In genomic region chr1:69241502-69242214, GRCm38 (mm10) we compare ENCODE assay signal across 7 mouse cellular contexts.
A peak's percentile ranks its signal among the peaks of the same experiment; 100 is the strongest.
DNase-seq lines count a peak whose midpoint lies in the region; ATAC-seq lines count a peak whose summit lies in the region.

No protein-coding gene starts in this region.

- H3K4me2 ChIP-seq in intestine, embryonic 14.5 days (ENCODE audit: low read length) = peak overlapping the region; percentile 57

- no peaks in the 10 kb centered on the region for H3K36me3 ChIP-seq in intestine, embryonic 14.5 days (ENCODE audit: control insufficient read depth, insufficient read depth, low read length)
- no peaks in the 10 kb centered on the region for H3K36me3 ChIP-seq in megakaryocyte, embryonic 14.5 days (replicated peaks; ENCODE audit: low read length)

- peak overlapping the region; percentile 33 for H3K4me3 ChIP-seq in intestine, embryonic 14.5 days (ENCODE audit: low read depth, low read length)
- H3K4me3 ChIP-seq in megakaryocyte, embryonic 14.5 days (replicated peaks) = peak overlapping the region; percentile 54

- peak; percentile 85 for ATAC-seq in intestine, embryonic 14.5 days (replicated peaks; ENCODE audit: low FRiP score, low TSS enrichment, low read depth)

- H3K27me3 ChIP-seq in intestine, embryonic 14.5 days (replicated peaks; ENCODE audit: control insufficient read depth, insufficient read depth, low read length) = no peaks in the 10 kb centered on the region
- H3K27me3 ChIP-seq in megakaryocyte, embryonic 14.5 days (replicated peaks) = no peaks in the 10 kb centered on the region

- peak; percentile 53 for DNase-seq in ZHBTc4 (ENCODE audit: low read depth, low spot score)
- peak; percentile 76 to 78 for DNase-seq in cerebellum, postnatal 14 days
- peak; percentile 64 to 82 for DNase-seq in frontal cortex, postnatal 36 days (ENCODE audit: low spot score in 2 of 2)
- peak; percentile 87 for DNase-seq in intestine, embryonic 14.5 days (ENCODE audit: low spot score)
- DNase-seq in left cerebral cortex, adult 9 months (ENCODE audit: low spot score in 2 of 2) = peak; percentile 11 to 62
- peak; percentile 68 for DNase-seq in right cerebral cortex, postnatal 14 days

- H3K4me1 ChIP-seq in intestine, embryonic 14.5 days (replicated peaks; ENCODE audit: control insufficient read depth, insufficient read depth, low read length) = 0 out of 2 replicates have a peak, but pooled peaks cover 3% of the 10 kb centered on the region
- no peaks in the 10 kb centered on the region for H3K4me1 ChIP-seq in megakaryocyte, embryonic 14.5 days

- no peak overlapping the region for H3K27ac ChIP-seq in intestine, embryonic 14.5 days (ENCODE audit: low read depth)

- peak overlapping the region; percentile 38; the same call in 1 of the 2 replicates for H3K9ac ChIP-seq in intestine, embryonic 14.5 days (ENCODE audit: low read length)

- 6% methylated on average over 11 of the region's 11 CpGs for WGBS in intestine, embryonic 14.5 days

- H3K9me3 ChIP-seq in intestine, embryonic 14.5 days (ENCODE audit: control insufficient read depth, low read length) = no peaks in the 10 kb centered on the region
- H3K9me3 ChIP-seq in megakaryocyte, embryonic 14.5 days = peaks cover 6% of the 10 kb centered on the region; the same call in 1 of the 2 replicates

Comparison
In these comparisons a context has a peak if more than half of its experiments do, and no peak if none do; other contexts are left out.
1. DNase-seq: peak in every context shown above with its lines; median percentile 87 in intestine, embryonic 14.5 days; 77 in cerebellum, postnatal 14 days; 73 in frontal cortex, postnatal 36 days; 68 in right cerebral cortex, postnatal 14 days; 53 in ZHBTc4; 36 in left cerebral cortex, adult 9 months.